Mouse (Mus musculus): ENCODE measurements around the gene Tcf7l1. TPM values are rescaled to one million over a fixed set of nuclear protein-coding genes. Genes with fewer than 3 reads are reported as not detected.

The Tcf7l1 gene
- polyA plus RNA-seq, 1 experiment from 2014 or later = 37.1 TPM

GRCm38 (mm10) chr6:72714726-72715125, 74.3 kb downstream of the Tcf7l1 start:
- H3K4me3 ChIP-seq = no peak overlapping the region
- 73% methylated on average over 4 of the region's 4 CpGs for WGBS
- peaks cover 23% of the 10 kb centered on the region for H3K36me3 ChIP-seq (replicated peaks)
- no peaks in the 10 kb centered on the region for H3K9me3 ChIP-seq
- no peaks in the 10 kb centered on the region for H3K27me3 ChIP-seq (replicated peaks; ENCODE audit: low read depth, poor library complexity, severe bottlenecking)
- DNase-seq (ENCODE audit: low spot score) = no peak
- peaks cover 58% of the 10 kb centered on the region for H3K4me1 ChIP-seq
- peak overlapping the region; percentile 58; the same call in 1 of the 2 replicates for H3K27ac ChIP-seq (replicated peaks)

GRCm38 (mm10) chr6:72714250-72714649, 74.8 kb downstream of the Tcf7l1 start:
- WGBS = 47% methylated on average over 9 of the region's 9 CpGs
- H3K4me1 ChIP-seq = peaks cover 60% of the 10 kb centered on the region

GRCm38 (mm10) chr6:72711508-72712081, 77.5 kb downstream of the Tcf7l1 start:
- peaks cover 79% of the 10 kb centered on the region for H3K4me1 ChIP-seq
- peak; percentile 89 for DNase-seq (ENCODE audit: low spot score)
- no peaks in the 10 kb centered on the region for H3K27me3 ChIP-seq (replicated peaks; ENCODE audit: low read depth, poor library complexity, severe bottlenecking)
- 7% methylated on average over 8 of the region's 8 CpGs for WGBS
- H3K9me3 ChIP-seq = no peaks in the 10 kb centered on the region
- H3K4me3 ChIP-seq = peak overlapping the region; percentile 35
- H3K36me3 ChIP-seq (replicated peaks) = peaks cover 4% of the 10 kb centered on the region
- peak overlapping the region; percentile 84 for H3K27ac ChIP-seq (replicated peaks)

More at GRCm38 (mm10) chr6:72714250-72714649, 74.8 kb downstream of the Tcf7l1 start:
- H3K36me3 ChIP-seq (replicated peaks) = peaks cover 23% of the 10 kb centered on the region
- no peaks in the 10 kb centered on the region for H3K27me3 ChIP-seq (replicated peaks; ENCODE audit: low read depth, poor library complexity, severe bottlenecking)
- peak overlapping the region; percentile 58 for H3K27ac ChIP-seq (replicated peaks)
- no peak overlapping the region for H3K4me3 ChIP-seq
- H3K9me3 ChIP-seq = no peaks in the 10 kb centered on the region
- no peak for DNase-seq (ENCODE audit: low spot score)

GRCm38 (mm10) chr6:72710897-72711507, 78.1 kb downstream of the Tcf7l1 start:
- no peaks in the 10 kb centered on the region for H3K27me3 ChIP-seq (replicated peaks; ENCODE audit: low read depth, poor library complexity, severe bottlenecking)
- peak overlapping the region; percentile 35 for H3K4me3 ChIP-seq
- WGBS = 40% methylated on average over 10 of the region's 10 CpGs
- H3K36me3 ChIP-seq (replicated peaks) = no peaks in the 10 kb centered on the region; the same call in 1 of the 2 replicates
- H3K9me3 ChIP-seq = no peaks in the 10 kb centered on the region
- peak overlapping the region; percentile 84 for H3K27ac ChIP-seq (replicated peaks)
- DNase-seq (ENCODE audit: low spot score) = peak; percentile 40
- peaks cover 84% of the 10 kb centered on the region for H3K4me1 ChIP-seq

GRCm38 (mm10) chr6:72699467-72700126, 89.5 kb downstream of the Tcf7l1 start:
- Histone ChIP-seq H3K36me3 (replicated peaks) (peaks cover 31% of the 10 kb centered on the region), H3K27me3 (replicated peaks; ENCODE audit: low read depth, poor library complexity, severe bottlenecking) (no peaks in the 10 kb centered on the region), H3K4me3 (no peak overlapping the region), H3K27ac (replicated peaks) (peak overlapping the region; percentile 49), H3K4me1 (peaks cover 62% of the 10 kb centered on the region), H3K9me3 (peaks cover 7% of the 10 kb centered on the region; the same call in 1 of the 2 replicates)
- WGBS = 32% methylated on average over 5 of the region's 5 CpGs
- DNase-seq (ENCODE audit: low spot score) = peak; percentile 75

- Histone ChIP-seq H3K4me1 (peaks cover 66% of the 10 kb centered on the region), H3K36me3 (replicated peaks) (peaks cover 29% of the 10 kb centered on the region), H3K9me3 (peaks cover 7% of the 10 kb centered on the region; the same call in 1 of the 2 replicates), H3K4me3 (no peak overlapping the region), H3K27ac (replicated peaks) (peak overlapping the region; percentile 30; the same call in 1 of the 2 replicates), H3K27me3 (replicated peaks; ENCODE audit: low read depth, poor library complexity, severe bottlenecking) (no peaks in the 10 kb centered on the region)
- no peak for DNase-seq (ENCODE audit: low spot score)
- WGBS = 89% methylated on average over 5 of the region's 5 CpGs
Observed at GRCm38 (mm10) chr6:72698559-72698958, 90.5 kb downstream of the Tcf7l1 start.

GRCm38 (mm10) chr6:72696601-72697335, 92.3 kb downstream of the Tcf7l1 start:
- Histone ChIP-seq H3K4me1 (peaks cover 84% of the 10 kb centered on the region), H3K36me3 (replicated peaks) (peaks cover 12% of the 10 kb centered on the region), H3K27ac (replicated peaks) (peak overlapping the region; percentile 80), H3K4me3 (peak overlapping the region; percentile 31), H3K9me3 (peaks cover 7% of the 10 kb centered on the region; the same call in 1 of the 2 replicates), H3K27me3 (replicated peaks; ENCODE audit: low read depth, poor library complexity, severe bottlenecking) (no peaks in the 10 kb centered on the region)
- WGBS = 23% methylated on average over 11 of the region's 11 CpGs
- DNase-seq (ENCODE audit: low spot score) = peak; percentile 58

- Histone ChIP-seq H3K4me1 (peaks cover 96% of the 10 kb centered on the region), H3K9me3 (no peaks in the 10 kb centered on the region), H3K36me3 (replicated peaks) (peaks cover 9% of the 10 kb centered on the region; the same call in 1 of the 2 replicates), H3K4me3 (no peak overlapping the region), H3K27ac (replicated peaks) (peak overlapping the region; percentile 27), H3K27me3 (replicated peaks; ENCODE audit: low read depth, poor library complexity, severe bottlenecking) (no peaks in the 10 kb centered on the region)
- DNase-seq (ENCODE audit: low spot score) = no peak
- 71% methylated on average over 10 of the region's 10 CpGs for WGBS
Observed at GRCm38 (mm10) chr6:72694791-72695204, 94.3 kb downstream of the Tcf7l1 start.

- no peak overlapping the region for H3K4me3 ChIP-seq
- 63% methylated on average over 5 of the region's 5 CpGs for WGBS
- no peak for DNase-seq (ENCODE audit: low spot score)
- H3K27me3 ChIP-seq (replicated peaks; ENCODE audit: low read depth, poor library complexity, severe bottlenecking) = no peaks in the 10 kb centered on the region
- H3K9me3 ChIP-seq = no peaks in the 10 kb centered on the region
- H3K4me1 ChIP-seq = peaks cover 94% of the 10 kb centered on the region
- H3K27ac ChIP-seq (replicated peaks) = peak overlapping the region; percentile 27
- H3K36me3 ChIP-seq (replicated peaks) = peaks cover 9% of the 10 kb centered on the region; the same call in 1 of the 2 replicates
Observed at GRCm38 (mm10) chr6:72694047-72694790, 94.8 kb downstream of the Tcf7l1 start.

GRCm38 (mm10) chr6:72692469-72692868, 96.6 kb downstream of the Tcf7l1 start:
- H3K4me3 ChIP-seq = no peak overlapping the region
- no peaks in the 10 kb centered on the region for H3K9me3 ChIP-seq
- H3K27me3 ChIP-seq (replicated peaks; ENCODE audit: low read depth, poor library complexity, severe bottlenecking) = no peaks in the 10 kb centered on the region
- 74% methylated on average over 6 of the region's 6 CpGs for WGBS
- no peak for DNase-seq (ENCODE audit: low spot score)
- H3K36me3 ChIP-seq (replicated peaks) = peaks cover 16% of the 10 kb centered on the region; the same call in 1 of the 2 replicates
- H3K27ac ChIP-seq (replicated peaks) = 0 out of 2 replicates have a peak overlapping the region, but pooled peaks have one; percentile 21
- peaks cover 83% of the 10 kb centered on the region for H3K4me1 ChIP-seq

GRCm38 (mm10) chr6:72691549-72691948, 97.5 kb downstream of the Tcf7l1 start:
- Histone ChIP-seq H3K27ac (replicated peaks) (no peak overlapping the region), H3K4me3 (no peak overlapping the region), H3K4me1 (peaks cover 83% of the 10 kb centered on the region), H3K9me3 (no peaks in the 10 kb centered on the region), H3K36me3 (replicated peaks) (peaks cover 16% of the 10 kb centered on the region; the same call in 1 of the 2 replicates), H3K27me3 (replicated peaks; ENCODE audit: low read depth, poor library complexity, severe bottlenecking) (no peaks in the 10 kb centered on the region)
- 90% methylated on average over 9 of the region's 9 CpGs for WGBS
- DNase-seq (ENCODE audit: low spot score) = no peak
